Mouse (Mus musculus): Measurements from ENCODE around the gene Slc26a6. TPM values are rescaled to one million over a fixed set of nuclear protein-coding genes. Genes with fewer than 3 reads are reported as not detected.

The Slc26a6 gene
- total RNA-seq (2021), result 10 to 100 TPM in 1 of 2 experiments, 1 to 10 TPM in 1; 8.5 to 10.9 TPM
- long read RNA-seq, experiment 1, result 0 reads
- long read RNA-seq, experiment 2, result 0 reads

- DNase-seq, result no peak
Measured at GRCm38 (mm10) chr9:108852976-108853375, at the start of gene Slc26a6. Gene Slc26a6, plus strand, starts transcription at chr9:108853283.

- no peak for DNase-seq
Measured at GRCm38 (mm10) chr9:108805768-108806167, 47.3 kb upstream of the Slc26a6 start.

- DNase-seq, result no peak
Measured at GRCm38 (mm10) chr9:108806379-108806778, 46.7 kb upstream of the Slc26a6 start.

DNA sequence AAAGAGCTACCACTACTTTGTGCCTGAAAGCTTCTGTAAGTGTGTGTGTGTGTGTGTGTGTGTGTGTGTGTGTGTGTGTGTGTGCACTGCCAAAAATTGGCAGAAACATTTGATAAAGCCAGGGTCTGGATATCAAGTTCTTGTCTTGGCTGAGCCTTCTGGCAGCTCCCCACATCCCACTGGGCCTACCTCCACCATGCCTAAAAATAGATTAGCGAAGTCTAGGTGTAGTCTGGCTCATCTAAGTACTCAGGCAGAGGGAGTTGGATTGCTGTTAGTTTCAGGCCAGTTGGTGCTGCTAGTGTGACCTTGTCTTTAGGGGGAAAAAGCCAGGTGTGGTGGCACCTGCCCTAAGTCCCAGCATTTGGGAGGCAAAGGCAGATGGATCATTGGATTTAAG, 46.3 kb upstream of the Slc26a6 start:
- DNase-seq, result no peak

GRCm38 (mm10) chr9:108807674-108808073, 45.4 kb upstream of the Slc26a6 start:
- DNase-seq, result no peak

GRCm38 (mm10) chr9:108808163-108808665, 44.9 kb upstream of the Slc26a6 start, which contains the start of gene Nckipsd:
Gene Nckipsd, plus strand, starts transcription at chr9:108808368.
- peak; percentile 96 to 98 for DNase-seq

- DNase-seq, result no peak
Measured at GRCm38 (mm10) chr9:108809188-108809587, 43.9 kb upstream of the Slc26a6 start.

DNA sequence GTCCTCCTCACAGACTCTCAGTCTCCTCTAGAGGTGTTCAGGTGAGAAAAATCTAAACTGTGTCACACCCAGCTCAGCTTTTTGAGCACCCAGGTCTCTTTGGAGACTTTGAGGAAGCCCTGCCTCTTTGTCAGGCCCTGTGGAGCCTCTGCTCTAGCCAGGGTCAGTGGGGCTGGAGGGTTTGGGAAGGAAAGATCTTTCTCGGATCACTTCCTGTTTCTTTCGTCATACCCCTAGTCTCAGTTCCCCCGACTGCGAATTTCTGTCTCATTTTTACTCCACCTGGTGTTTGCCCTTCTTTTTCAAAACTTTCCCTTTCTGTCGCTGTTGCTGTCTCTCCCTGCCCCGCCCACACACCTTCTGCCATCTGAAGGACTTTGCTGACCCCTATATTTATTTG, 43.4 kb upstream of the Slc26a6 start:
- no peak for DNase-seq

DNA sequence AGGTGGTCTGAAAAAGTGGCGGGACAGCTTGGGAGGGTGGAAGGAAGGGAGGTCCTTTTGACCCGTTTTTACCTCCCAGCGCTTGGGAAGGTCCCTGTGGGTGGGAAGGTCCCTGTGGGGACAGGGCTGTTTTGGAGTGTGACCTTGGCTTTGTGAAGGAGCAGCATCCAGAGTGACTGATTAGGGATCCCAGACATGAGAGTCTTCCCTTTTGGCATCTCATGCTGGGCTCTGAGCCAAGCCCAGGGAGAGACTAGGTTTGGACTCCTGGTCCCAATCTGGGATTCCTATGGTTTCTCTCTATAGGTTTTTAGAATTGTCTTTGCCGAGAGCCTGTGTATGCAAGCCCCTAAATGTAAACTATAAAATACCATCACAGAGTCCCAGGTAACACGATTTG, 42.6 kb upstream of the Slc26a6 start:
- DNase-seq, result peak in 1 of 2 experiments; percentile 41

DNA sequence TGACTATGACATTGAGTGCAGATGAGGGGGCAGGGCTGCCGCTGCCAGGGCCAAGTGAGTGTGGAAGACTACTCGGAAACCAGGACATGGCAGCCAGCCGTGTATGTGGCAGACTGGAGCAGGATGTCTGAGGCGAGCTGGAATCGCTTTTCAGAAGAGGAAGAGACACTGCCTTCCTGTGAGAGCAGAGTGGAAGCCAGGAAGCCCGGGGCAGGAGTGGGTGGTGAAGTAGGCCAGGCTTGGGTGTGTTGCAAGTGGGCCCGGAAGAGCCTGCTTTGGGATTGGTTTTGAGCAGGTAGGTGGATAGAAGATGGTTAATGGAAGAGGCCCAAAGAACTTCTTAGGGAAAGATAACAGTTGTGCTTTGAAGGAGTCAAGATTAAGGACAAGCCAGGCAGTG, 37.5 kb upstream of the Slc26a6 start:
- no peak for DNase-seq

GRCm38 (mm10) chr9:108819495-108819894, 33.6 kb upstream of the Slc26a6 start:
- peak; percentile 53 to 70 for DNase-seq

- DNase-seq, result no peak
Measured at GRCm38 (mm10) chr9:108820077-108820476, 33.0 kb upstream of the Slc26a6 start.

DNA sequence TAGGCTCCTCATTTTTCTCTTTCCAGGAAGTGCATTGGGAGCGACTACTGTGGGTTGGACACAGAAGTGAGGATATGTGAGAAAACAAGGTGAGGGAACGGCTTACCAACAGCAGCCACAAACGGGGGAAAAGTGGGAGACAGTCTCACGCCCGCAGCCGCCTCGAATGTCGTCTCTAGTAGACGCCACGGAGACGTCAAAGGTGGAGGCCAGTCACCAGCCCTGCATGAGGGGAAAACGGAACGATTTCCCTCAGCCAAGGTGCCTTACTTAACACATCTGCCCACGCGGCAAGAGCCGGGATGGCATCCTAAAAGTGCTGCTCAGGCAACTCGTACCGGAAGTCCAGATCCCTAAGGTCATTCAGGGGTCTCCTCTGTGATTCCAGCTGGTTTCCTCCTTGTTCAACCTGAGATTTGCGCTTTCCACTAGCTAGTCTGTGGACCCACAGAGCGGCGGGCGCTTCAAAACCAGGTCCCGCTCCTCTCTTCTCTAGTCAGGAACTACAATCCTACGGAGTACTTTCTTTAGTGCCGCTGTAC, 28.9 kb upstream of the Slc26a6 start:
- DNase-seq, result no peak

- no peak for DNase-seq
Measured at GRCm38 (mm10) chr9:108824755-108825413, 28.2 kb upstream of the Slc26a6 start.

- DNase-seq, result peak; percentile 68 to 77
Measured at GRCm38 (mm10) chr9:108825820-108826699, 27.0 kb upstream of the Slc26a6 start, which contains the start of gene Celsr3. Gene Celsr3, plus strand, starts transcription at chr9:108826320.

DNA sequence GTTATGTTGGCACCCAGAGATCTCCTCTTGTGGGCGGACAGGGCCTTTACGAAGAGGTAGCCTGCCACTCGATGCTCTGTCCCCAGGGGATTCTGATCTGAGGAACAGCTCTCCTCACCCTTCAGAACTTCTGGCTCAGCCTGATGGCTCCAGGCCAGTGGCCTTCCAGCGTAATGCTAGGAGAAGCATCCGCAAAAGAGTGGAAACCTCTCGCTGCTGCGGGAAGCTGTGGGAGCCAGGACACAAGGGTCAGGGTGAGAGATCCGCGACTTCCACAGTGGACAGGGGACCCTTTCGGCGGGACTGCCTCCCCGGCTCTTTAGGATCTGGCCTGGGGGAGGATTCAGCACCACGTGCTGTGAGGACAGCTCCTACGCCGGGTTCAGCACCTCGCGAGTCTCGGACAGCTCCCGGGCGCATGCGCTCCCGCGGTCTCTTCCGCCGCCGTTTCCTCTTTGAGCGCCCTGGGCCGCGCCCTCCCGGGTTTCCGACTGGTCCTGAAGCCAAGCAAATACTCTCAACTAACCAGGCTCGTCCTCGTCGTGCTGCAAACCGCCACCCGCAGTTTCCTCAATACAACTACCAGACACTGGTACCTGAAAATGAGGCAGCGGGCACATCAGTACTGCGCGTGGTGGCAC, 26.3 kb upstream of the Slc26a6 start:
- DNase-seq, result peak; percentile 83 to 84

GRCm38 (mm10) chr9:108827454-108827853, 25.6 kb upstream of the Slc26a6 start:
- no peak for DNase-seq

GRCm38 (mm10) chr9:108827906-108828305, 25.2 kb upstream of the Slc26a6 start:
- no peak for DNase-seq

- DNase-seq, result no peak
Measured at GRCm38 (mm10) chr9:108831637-108832036, 21.4 kb upstream of the Slc26a6 start.

DNA sequence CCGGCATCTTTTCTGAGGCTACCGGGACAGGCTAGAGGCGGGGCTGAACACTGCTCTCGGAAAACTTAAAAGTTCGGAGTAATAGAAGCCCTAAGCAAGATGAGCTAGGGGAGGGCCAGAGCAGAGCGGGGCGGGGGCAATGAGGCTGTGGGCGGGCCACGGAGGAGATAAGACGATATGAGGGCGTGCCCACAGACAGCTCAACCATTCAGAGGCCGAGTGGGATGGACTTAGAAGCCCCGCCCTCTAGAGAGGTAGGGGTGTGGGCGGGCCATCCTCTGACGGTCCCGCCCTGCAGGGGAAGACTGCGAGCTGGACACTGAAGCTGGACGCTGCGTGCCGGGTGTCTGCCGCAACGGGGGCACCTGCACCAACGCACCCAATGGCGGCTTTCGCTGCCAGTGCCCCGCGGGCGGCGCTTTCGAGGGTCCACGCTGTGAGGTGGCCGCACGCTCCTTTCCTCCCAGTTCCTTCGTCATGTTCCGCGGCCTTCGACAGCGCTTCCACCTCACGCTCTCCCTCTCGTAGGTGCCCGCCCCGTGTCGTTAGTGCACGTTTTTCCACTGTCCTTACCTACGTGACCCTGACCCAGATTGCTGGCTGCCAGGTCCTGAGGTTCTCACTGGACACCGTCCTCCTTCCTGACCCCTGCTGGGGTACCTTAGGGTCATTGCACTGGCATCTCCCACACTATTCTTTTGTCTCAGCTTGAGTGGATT, 20.5 kb upstream of the Slc26a6 start:
- peak; percentile 94 to 95 for DNase-seq

DNA sequence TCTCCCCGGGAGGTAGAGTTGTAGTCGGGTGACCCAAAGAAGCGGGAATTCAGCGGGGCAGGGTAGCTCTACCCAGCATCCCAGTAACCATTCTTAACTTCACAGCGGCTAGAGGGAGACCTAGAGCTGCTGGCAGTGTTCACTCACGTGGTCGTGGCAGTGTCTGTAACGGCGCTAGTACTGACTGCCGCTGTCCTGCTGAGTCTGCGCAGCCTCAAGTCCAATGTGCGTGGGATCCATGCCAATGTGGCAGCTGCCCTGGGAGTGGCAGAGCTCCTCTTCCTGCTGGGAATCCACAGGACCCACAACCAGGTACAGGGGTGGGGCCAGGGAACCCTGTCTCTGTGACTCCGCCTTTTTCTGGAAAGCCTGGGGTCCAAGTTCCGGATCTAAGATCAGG, 10.1 kb upstream of the Slc26a6 start:
- peak; percentile 61 to 65 for DNase-seq
